Mouse (Mus musculus): ENCODE data around the gene Tssk6.
"Not testable (repeated sequence)": the region's sequence is repeated elsewhere in the genome, so short reads cannot be mapped to it uniquely, and the experiment has no call there.

The Tssk6 gene

DNA sequence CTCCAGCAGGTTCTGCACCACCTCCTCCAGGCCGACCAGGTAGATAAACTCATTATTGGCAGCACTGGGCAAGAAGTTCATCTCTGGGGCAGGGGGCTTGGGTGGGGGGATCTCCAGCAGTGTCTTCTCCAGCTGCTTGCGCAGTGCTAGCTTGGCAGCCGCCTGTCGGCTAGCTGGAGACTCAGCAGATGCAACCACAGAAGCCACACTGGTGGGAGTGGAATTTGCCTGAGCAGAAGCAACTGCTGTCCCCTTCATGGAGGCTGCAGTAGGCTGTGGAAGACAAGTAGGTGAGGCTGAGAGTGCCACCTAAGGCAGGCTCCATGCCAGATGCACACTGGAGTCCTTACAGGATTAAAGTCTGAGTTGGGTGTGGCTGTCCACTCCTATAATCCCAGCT, 12.5 kb downstream of the Tssk6 start:
- DNase-seq (ENCODE audit: low read depth in 2 of 2, low spot score in 2 of 2): no peak

DNA sequence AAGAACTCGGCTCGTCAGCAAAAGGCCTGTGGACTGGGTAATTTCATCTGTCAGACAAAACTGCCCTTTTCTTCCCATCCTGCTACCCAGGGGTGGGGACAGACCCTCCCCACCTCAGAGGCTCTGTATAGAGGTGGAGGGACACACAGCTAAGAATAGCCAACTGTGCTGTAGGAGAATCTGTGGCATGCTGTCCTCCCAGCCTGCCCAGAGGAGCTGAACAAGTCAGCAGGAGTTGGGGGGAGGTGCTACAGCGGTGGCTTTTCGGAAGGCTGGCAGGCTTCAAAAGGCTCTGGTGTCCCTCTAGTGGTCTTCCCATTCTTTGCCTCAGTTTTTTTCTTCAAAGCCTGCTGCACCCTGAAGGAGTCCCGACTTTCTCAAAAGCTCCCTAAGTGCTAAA, 13.8 kb downstream of the Tssk6 start:
- no peak for DNase-seq (ENCODE audit: low read depth in 2 of 2, low spot score in 2 of 2)

DNA sequence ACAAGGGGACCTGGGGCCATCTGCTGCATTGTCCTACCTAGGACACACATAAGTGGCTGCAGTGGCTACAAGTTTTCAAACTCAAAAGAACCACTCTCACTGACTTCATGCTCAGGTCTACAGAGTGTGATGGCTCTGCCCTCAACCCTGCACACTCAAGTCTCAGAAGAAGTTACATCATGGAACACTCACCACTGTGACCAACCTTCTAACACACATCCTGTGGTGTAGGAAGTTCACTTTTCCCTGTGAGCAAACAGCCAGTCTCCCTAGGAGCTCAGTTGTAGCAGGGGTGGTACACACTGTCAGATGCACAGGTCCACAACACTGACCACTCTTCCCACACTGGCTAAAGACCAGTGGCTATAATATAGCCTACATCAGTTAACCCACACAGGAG, 16.5 kb downstream of the Tssk6 start:
- DNase-seq (ENCODE audit: low read depth in 2 of 2, low spot score in 2 of 2): no peak

DNA sequence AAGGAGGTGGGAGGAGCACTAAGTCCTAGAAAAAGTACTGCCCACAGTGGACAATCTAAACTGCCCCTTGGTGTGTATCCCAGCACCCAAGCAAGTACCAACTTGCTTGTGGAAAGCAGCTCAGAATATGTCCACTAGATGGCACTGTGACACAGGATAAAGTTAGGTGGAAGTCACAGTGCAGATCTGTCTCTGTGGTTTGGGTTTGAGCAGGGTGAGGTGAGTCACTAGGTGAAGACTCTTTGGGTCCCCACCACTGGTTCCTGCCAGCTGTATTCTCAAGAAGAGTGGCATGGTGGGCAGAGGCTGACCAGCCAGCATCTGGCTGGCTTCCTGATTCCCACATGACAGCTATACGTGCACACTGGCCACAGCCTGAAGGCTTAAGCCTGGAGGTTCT, 17.0 kb downstream of the Tssk6 start:
- DNase-seq (ENCODE audit: low read depth in 2 of 2, low spot score in 2 of 2): peak; percentile 81 to 89

DNA sequence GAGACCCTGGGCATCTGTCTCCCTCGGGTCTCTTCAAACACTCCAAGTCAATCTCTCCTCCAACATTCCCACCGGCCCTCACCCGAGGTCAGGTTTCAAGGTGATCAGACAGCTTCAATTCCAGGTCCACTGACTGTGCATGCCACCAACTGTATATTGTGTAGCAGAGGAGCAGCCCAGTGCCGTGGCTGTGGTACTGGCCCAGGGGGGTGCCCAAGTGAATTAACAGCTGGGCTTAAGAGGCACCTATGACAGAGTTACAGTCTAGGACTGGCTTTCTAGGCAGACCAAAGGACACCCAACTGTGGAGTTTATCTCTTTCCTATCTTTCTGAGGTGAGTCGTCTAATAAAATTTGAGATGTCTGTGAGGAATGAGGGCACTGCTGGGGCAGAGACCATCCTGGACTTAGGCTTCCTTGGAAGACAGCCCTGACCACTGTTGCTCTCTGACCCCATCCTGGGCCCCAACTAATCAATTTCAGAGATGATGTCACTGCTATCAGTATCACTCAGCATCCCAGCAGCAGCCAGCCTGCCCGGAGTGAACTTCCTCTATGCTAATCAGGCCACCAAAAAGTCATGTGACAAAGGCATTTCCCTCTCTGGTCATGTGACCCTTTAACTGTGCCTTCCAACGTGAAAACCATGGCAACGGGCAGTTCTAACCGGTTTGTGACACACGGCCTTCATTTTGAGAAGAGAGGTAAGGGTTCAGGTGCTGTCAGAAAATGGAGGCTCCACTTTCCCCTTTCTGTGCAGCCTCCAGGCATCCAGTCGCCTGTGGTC, 18.1 kb downstream of the Tssk6 start:
- DNase-seq (ENCODE audit: low read depth in 2 of 2, low spot score in 2 of 2): peak; percentile 61 to 80

DNA sequence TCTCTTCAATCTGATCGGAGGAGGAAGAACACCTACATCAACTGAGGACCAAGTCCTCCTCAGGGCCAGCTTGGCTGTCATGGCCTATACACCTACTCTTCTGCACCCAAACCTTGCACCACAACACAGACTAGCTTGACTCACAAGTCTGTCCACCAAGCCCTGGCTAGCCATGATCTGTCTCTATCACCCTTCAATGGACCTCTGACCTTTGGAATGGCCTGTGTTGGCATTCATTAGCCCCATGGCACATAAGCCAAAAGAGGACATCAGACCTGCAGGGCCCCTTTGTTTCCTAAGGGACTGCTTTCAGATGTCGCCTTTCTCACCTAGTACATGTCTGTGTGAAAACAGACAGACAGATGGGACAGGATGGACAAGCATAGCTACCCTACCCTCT, 19.2 kb downstream of the Tssk6 start:
- DNase-seq (ENCODE audit: low read depth in 2 of 2, low spot score in 2 of 2): no peak

DNA sequence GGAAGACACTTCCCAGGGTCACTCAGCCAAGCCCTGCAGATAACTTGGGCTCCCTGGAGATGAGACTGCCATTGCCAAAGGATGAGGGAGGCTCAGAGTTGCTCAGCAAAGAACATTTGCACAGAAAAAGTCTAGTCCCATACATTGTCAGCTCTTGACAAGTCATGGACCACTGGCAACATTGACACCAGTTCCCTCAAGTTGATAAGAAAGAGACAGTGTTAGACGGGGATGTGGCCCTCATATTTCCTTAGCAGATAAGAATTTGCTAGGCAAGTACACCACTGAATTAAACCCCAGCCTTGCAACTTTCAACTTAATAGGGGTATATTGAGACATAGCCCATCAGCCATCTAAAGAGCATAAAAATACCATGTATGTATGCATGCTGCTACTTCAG, 22.0 kb downstream of the Tssk6 start:
- no peak for DNase-seq (ENCODE audit: low read depth in 2 of 2, low spot score in 2 of 2)

DNA sequence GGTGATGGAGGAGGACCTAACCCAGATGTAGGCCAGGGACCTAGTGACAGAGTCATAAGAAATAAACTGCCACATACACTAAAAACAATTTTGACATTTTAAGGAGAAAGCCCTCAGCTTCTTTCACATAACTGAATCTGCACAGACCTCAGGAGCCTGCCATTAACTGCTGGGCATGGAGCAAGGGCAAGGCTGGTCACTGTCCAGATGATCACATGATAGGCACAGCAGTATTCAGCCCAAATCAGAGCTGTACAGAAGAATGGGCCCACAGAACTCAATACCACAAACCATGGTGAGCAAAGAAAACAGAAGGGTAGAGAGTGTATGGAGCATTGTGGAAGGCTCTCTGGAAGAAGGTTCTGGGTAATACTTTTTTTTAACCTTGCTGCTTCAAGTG, 24.9 kb downstream of the Tssk6 start:
- no peak for DNase-seq (ENCODE audit: low read depth in 2 of 2, low spot score in 2 of 2)

DNA sequence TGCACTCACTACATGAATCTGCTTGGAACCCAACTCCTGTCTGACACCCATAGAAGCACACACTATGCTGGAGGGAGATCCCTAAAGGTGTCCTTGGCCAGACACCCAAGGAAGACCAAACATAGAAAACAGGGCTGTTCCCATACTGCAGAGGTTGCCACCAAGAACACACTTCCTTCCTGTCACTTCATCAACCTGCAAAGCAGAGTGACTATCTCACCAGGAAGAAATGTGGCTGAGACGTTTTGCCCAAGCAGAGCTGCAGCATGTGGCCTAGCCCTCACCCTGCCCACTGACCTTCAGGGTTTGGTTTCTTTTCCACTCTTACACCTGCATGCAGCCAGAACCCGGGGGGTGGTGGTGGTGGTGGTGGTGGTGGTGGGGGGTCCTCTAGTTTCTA, 31.8 kb downstream of the Tssk6 start:
- no peak for DNase-seq (ENCODE audit: low read depth in 2 of 2, low spot score in 2 of 2)

DNA sequence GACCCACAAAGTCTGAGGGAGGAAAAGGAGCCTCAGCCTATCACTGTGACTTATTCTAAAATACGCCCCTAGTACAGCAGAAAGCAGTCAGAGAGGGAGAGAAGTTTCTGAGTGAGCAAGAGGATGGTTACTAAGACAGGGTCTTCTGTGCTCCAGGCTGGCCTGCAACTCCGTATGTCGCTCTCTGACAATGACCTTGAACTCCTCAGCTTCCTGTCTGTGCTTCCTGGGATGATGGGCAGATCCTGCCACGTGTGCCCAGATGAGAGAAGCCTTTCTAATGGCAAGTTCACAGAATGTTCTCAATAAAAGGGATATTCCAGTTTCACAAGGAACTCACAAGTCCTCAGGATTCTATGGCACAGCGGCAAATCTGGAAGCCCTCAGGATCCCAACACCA, 32.6 kb downstream of the Tssk6 start:
- no peak for DNase-seq (ENCODE audit: low read depth in 2 of 2, low spot score in 2 of 2)

DNA sequence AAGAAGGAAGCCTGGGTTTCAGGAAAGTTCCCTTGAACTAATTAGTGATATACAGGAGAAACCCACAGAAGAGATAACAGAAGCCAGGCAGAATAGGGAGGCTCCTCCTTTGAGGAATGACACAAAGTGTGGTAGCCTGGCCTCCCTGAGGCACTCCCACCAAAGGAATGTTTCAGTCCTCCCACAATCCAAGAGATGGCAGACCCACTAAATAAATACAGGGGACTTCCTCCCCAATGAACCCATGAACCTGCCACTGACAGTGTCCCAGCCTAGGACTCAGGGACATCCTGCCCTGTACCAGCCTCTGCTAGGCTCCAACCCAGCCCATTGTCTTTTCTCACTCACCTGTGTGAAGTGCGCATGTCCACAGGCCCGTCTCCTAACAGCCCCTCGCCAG, 33.4 kb downstream of the Tssk6 start:
- no peak for DNase-seq (ENCODE audit: low read depth in 2 of 2, low spot score in 2 of 2)

DNA sequence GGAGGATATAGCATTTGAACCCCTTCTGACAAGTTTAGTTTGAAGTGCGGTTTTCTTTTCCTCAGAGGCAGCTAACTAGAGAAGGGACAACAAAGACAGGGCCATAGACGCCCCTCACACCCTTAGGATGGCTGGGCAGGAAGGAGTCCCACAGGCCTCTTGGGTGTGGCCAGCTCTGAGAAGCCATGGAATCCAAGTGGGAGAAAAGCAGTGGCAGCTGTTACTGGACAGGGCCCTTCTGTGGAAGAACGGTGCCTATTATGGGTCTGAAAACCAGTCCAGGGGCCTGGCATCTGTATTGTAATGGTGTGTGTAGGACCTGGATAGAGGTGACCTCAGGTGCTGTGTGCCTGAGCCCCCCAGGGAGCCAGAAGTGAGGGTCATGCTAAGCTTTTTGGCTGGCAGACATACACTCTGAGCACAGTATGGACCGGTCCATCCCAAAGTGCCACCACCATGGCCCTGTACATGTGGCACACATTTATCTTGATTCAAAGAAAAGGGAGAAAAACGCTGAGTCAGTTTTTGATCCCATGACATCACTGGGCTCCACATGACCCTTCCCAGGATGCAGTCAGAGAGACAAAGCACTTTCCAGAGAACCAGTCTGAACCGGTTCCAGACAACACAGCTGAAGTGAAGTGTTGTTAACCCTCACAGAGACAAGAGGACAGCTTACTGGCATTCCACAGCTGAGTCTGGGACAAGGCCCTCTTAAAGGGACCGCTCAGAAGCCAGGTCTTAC, 34.2 kb downstream of the Tssk6 start:
- no peak for DNase-seq (ENCODE audit: low read depth in 2 of 2, low spot score in 2 of 2)

DNA sequence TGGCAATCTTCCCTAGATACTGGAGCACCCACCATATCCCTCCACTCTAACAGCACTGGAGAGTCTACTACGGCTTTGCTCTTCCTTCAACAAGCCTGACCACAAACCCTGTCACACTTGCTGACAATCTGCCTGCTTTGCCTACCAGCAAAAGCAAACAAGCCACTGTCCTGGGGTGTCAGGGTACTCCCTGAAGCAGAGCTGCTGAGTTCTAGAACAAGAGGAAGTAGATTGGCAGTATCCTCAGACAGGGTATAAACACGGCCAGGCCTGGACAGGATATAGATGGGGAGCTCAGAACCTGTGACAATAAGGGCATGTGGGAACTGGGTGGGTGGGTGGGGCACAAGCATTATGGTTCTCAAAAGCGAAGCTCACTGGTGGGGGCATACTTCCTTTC, 35.5 kb downstream of the Tssk6 start:
- peak; percentile 39 to 52 for DNase-seq (ENCODE audit: low read depth in 2 of 2, low spot score in 2 of 2)

DNA sequence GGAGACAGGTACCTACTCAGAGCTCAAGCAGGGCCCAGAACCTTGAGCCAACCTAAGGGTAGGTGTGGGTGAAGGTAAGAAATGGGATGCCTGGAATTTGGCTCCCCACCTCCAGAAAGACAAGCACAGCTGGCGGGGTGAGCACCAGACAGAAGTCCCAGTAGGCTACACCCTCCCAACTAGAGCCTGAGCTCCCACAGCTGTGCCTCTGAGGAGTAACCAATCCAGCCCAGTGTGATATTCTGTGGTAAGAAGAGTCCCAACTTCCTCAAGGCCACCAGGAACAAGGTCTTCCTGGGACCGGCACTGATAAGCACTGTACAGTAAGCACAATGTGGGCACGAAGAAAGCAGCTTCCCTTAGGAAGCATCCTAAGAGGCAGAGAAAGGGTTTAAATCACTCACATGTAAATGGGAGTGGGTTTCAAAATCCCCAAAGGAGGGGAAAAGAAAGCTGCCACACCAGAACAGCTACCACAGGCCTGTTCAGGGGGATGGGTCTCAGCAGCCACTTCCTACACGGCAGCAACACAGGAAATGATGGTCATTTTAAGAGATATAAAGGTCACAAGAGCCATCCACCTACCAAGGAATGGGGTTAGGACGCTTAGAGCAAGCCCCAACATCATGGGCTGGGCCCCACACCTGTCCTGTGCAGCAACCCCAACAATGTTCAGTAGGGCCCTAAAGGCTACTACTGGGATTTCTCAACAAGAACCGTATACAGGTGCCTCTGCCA, 36.4 kb downstream of the Tssk6 start:
- no peak for DNase-seq (ENCODE audit: low read depth in 2 of 2, low spot score in 2 of 2)

DNA sequence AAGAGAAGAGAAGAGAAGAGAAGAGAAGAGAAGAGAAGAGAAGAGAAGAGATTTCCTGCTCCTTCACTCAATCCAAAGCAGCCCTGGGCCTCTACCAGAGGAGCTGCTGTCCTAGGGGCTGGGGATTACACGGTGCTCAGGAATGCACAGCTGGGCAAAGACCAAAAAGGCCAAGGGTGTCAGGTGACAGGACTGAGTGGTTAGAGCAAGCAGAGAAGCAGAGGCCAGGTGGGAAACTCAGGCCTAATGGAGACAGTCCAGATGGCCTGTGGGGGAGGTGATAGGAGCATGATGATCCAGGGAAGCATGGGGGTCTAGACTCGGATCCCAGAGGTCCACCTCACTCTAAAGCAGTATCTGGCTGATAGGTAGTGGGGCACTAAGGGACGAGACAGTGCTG, 37.6 kb downstream of the Tssk6 start:
- no peak for DNase-seq (ENCODE audit: low read depth in 2 of 2, low spot score in 2 of 2)

DNA sequence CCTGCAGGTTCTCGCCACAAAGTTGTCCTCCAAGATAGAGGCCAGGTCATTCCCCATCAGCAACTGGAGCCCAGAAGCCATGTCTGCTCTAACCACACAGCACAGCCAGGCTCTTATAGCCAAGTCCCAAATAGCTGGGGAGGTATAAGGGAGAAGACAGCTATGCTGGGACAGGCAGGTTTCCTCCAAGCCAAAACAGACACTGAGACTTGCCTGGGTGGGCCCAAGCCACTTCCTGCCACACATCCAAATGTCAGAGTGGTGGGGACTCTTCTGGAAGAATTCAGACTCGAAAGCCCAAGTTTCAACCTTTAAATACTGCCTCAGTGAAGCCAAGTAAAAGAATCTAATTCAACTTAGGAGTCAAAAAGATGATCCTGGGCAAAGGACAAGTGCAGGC, 38.4 kb downstream of the Tssk6 start:
- DNase-seq (ENCODE audit: low read depth in 2 of 2, low spot score in 2 of 2): peak; percentile 28 to 31

DNA sequence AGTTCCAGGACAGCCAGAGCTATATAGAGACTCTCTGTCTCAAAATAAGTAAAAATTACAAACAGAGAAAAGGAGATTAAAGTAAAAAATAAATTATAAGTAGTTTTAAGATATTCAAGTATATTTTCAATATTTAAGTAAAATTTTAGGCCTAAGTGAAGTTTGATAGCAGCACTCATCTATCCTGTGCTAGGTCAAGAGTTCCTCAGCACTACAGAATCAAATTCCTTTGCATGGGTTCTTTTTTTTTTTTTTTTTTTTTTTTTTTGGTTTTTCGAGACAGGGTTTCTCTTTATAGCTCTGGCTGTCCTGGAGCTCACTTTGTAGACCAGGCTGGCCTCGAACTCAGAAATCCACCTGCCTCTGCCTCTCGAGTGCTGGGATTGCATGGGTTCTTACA, 40.5 kb downstream of the Tssk6 start:
- DNase-seq (ENCODE audit: low read depth in 2 of 2, low spot score in 2 of 2): not testable (repeated sequence)

DNA sequence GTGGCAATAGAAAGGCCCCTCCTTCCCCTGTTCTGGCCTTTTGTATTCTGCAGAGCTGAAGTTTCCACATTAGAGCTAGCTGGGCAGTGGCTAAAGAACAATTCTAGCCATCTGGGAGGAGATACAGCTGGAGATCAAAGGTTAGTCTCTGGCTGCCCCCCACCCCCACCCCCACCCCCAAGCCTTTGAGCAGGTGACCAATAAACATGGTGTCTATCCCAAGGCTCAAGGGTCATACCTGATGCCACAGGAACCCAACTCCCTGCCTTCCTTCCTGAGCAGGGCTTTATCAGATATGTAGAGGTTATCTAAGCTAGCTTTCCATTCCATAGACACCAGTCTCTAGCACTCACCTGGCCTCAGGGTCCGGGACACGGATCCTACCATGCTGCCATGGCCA, 48.3 kb downstream of the Tssk6 start:
- DNase-seq (ENCODE audit: low read depth in 2 of 2, low spot score in 2 of 2): no peak
